Mouse (Mus musculus): Measurements from ENCODE around the gene Zscan4d. TPM values are rescaled to one million over a fixed set of nuclear protein-coding genes. Genes with fewer than 3 reads are reported as not detected.
"Not testable (repeated sequence)": the region's sequence is repeated elsewhere in the genome, so short reads cannot be mapped to it uniquely, and the experiment has no call there.

Zscan4d gene
- not detected in 2 replicates for polyA plus RNA-seq (2015; fragmentation: Nextera tagmentation; extraction: Ambion mirVana)

- DNase-seq (ENCODE audit: low spot score), result not testable (repeated sequence)
Observed at GRCm38 (mm10) chr7:11166059-11166458, at the start of gene Zscan4d. Zscan4d (minus strand) TSS chr7:11166159.

- not testable (repeated sequence) for DNase-seq (ENCODE audit: low spot score)
Observed at GRCm38 (mm10) chr7:11158036-11158435, 7.9 kb downstream of the Zscan4d start.

Other genes with a start within 250 kb of the Zscan4d start
- gene Zscan4c, start 160.4 kb downstream of the Zscan4d start, polyA plus RNA-seq (2015; fragmentation: Nextera tagmentation; extraction: Ambion mirVana), result 0.08 and 0.09 TPM in 2 replicates
- not detected in 2 replicates for gene Zscan4-ps1, start 96.5 kb downstream of the Zscan4d start, polyA plus RNA-seq (2015; fragmentation: Nextera tagmentation; extraction: Ambion mirVana)
- not detected in 2 replicates for gene Zscan4e, start 144.5 kb upstream of the Zscan4d start, polyA plus RNA-seq (2015; fragmentation: Nextera tagmentation; extraction: Ambion mirVana)
- not detected in 2 replicates for gene Zscan4f, start 231.8 kb upstream of the Zscan4d start, polyA plus RNA-seq (2015; fragmentation: Nextera tagmentation; extraction: Ambion mirVana)